Mouse (Mus musculus): Measurements from ENCODE around the gene Hnrnpm.
"Not testable (repeated sequence)": the region's sequence is repeated elsewhere in the genome, so short reads cannot be mapped to it uniquely, and the experiment has no call there.

Gene Hnrnpm

GRCm38 (mm10) chr17:33686760-33687159 lies at the start of gene Hnrnpm:
Gene Hnrnpm (minus strand): TSS chr17:33686860.
- no peak for DNase-seq (ENCODE audit: inconsistent ontology term)

DNA sequence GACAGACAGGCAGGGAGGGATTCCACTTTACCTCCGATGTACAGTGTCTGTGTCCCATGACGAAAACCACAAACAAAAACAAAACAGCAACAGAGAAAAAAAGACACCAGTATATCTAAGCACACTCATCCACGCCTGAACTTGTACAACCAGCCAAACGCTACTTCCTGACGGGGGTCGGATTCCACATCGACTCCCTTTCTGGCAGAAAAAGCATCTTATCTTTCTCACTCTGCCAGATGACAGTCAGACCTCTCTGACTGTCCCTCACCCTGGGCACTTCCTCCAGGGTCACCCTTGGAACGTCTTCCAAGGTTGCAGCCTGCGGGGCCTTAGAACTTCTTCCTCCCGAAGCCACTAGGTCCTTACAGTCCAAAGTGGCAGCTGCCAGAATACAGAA lies 46.9 kb upstream of the Hnrnpm start:
- DNase-seq (ENCODE audit: inconsistent ontology term) = not testable (repeated sequence)

DNA sequence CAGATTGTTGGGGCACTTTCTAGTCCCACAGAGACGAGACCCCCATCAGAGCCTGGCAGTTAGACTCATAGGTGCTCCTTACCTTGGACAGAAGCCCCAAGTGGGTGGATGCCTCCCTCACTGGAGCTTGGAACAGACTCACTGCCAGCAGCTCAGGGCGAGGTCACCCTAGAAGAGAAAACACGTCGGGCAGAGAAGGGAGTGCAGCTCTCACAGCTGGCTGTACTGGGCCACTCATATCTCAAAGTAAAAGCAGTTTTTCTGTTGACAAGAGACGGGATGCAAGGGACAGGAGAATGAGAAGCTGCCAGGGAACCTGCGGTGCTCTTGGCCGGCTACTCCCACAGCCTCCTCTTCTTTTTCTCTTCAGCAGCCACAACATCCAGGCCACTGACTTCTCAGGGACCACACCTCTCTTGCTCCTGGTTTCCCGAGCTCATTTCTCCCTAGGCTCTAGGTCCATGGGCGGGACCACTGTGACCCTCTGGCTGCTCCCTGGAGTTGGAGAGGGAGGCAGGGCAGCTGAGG lies 46.0 kb upstream of the Hnrnpm start:
- DNase-seq (ENCODE audit: inconsistent ontology term) = not testable (repeated sequence)

DNA sequence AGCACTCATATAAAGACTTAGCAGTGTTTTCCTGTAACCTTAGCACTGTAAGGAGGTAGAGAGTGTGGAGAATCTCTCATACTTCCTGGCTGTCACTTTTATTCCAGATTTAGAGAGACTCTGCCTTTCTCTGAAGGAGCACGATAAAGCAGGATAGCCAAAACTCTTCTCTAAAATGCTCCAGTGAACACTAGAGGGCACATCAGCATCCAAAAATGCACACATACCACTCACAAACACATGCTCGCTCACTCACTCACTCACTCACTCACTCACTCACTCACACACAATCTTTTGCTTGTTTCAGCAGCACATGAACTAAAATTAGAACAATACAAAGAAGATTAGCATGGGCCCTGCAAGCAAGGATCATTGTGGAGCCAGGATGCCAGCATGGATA lies 42.6 kb upstream of the Hnrnpm start:
- no peak for DNase-seq (ENCODE audit: inconsistent ontology term)

- no peak for DNase-seq (ENCODE audit: inconsistent ontology term)
These were observed 41.7 kb upstream of the Hnrnpm start for GRCm38 (mm10) chr17:33728396-33728795.

DNA sequence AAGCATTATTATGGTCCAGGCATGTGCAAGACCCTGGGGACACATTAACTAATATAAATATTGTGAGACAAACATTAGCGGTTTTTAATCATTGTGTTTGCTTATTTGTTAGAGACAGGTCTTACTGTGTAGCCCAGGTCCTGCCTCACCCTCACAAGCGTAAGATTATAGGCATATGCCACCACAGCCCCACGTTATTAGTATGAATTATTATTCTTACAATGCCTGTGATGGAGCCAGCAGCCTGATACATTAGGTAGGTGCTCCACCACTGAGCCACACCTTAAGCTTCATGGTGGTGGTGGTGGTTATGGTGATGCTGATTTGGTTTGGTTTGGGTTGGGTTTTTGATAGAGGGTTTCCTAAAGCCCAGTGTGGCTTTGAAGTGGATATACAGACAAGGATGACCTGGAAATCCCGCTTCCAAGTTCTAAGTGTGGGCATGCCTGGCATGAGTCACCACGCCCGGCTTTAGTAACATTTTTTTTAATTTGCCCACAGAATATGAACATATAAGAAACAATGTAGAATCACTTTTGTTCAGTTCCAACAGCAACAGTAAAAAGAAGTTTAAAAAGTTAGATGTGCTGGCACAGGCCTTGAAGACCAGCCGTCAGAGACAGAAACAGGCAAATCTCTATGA lies 33.2 kb upstream of the Hnrnpm start:
- DNase-seq (ENCODE audit: inconsistent ontology term) = no peak

- DNase-seq (ENCODE audit: inconsistent ontology term) = no peak
These were observed 32.5 kb upstream of the Hnrnpm start for GRCm38 (mm10) chr17:33718944-33719725.

DNA sequence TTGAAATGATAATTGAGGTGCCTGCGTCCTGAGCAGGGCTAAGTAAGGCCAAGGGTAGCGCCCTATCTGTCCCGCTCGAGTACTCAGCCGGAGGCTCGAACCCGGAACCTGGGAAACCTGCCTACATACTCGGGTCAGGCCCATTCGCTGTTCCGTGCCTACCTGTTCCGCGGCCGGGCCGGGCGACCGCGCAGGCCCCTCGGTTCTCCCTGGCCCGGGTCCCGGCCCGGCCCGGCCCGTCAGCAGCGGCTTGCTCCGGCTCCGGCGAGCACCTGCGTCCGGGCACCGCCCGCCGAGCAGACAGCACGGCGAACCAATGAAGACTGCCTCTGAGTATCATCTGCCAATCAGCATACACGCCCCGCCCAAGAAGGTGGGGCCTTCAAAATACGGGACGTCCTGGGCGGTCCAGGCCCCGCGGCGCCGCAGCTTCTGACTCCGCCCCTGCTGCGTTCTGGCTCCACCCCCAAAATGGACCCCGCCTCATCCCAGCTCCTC lies 31.8 kb upstream of the Hnrnpm start, which contains the start of gene March2:
Gene March2 (minus strand): TSS at position 287 of the 498 bp plus-strand sequence.
- peak; percentile 98 for DNase-seq (ENCODE audit: inconsistent ontology term)

DNA sequence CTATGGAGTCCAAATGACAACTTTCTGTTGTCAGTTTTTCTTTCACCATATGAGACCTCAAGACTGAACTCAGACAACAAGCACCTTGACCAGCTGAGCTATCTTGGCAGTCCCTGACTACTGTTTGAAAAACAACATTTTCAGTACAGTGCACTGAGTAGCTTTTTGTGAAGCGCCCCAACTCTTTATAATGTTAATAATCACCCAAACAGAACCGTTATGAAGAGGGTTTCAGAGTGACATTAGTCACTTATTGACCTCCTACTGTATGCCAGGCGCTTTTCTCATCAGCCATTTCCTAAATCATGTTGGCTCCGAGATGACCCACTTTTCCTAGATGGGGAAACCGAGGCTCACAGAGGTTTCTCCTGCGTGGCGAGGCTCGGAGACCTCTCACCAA lies 31.3 kb upstream of the Hnrnpm start:
- no peak for DNase-seq (ENCODE audit: inconsistent ontology term)

GRCm38 (mm10) chr17:33717246-33717645 lies 30.6 kb upstream of the Hnrnpm start:
- no peak for DNase-seq (ENCODE audit: inconsistent ontology term)

- DNase-seq (ENCODE audit: inconsistent ontology term) = no peak
These were observed 28.1 kb upstream of the Hnrnpm start for GRCm38 (mm10) chr17:33714779-33715178.

DNA sequence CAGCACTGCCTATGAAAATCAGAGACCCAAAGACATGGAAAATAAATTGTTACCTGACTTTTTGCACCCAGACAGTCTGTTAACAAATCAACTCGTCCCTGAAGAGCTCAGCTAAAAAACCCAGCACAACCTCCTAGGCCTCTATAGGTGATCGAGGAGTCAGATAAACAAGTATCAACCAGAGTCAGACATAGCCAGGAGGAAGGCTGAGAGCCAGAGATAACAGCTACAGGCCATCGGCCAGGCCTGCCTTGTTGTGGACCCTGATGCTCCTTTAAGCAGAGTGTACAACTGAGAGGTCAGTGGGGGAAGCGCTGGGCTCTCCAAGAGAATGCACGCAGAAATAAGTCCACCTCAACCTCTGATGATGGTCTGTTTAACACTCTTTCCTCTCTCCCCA lies 26.6 kb upstream of the Hnrnpm start:
- DNase-seq (ENCODE audit: inconsistent ontology term) = no peak

- DNase-seq (ENCODE audit: inconsistent ontology term) = no peak
These were observed 23.2 kb upstream of the Hnrnpm start for GRCm38 (mm10) chr17:33709834-33710233.

DNA sequence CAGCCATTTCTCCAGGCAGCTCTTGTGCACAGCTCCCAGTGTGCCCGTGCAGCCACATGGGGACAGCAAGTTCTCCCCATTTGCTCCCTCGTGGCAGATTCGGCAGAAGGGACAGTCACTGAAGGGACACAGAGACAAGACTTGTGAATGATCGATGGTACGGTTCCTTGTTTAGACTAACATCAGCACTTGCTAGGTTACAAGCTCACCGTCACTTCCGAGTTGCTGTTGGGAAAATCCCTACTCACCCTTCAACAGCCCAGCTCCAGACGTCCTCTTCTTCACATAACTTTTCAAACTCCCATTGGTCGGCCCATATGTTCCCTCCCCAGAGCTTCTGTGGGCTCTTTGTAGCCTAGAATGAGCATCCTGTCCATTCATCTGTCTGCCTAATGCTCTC lies 16.4 kb upstream of the Hnrnpm start:
- DNase-seq (ENCODE audit: inconsistent ontology term) = no peak

DNA sequence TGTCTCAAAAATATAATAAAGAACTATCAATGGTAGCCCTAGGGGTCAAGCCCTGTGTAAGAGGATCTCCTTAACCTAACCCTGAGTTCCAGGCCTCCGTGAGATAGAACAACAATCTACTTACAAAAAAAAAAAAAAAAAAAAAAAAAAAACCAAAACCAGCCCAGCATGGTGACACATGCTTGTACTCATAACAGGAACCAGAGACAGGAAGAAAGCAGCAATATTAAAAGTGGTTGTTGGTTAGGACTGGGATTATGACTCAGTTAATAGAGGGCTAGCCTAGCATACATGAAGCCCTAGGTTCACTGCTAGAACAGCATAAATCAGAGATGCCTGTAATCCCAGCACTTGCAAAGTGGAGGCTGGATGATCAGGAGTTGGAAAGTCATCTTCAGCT lies 15.5 kb upstream of the Hnrnpm start:
- DNase-seq (ENCODE audit: inconsistent ontology term) = no peak

- no peak for DNase-seq (ENCODE audit: inconsistent ontology term)
These were observed 8.8 kb upstream of the Hnrnpm start for GRCm38 (mm10) chr17:33695471-33695870.

DNA sequence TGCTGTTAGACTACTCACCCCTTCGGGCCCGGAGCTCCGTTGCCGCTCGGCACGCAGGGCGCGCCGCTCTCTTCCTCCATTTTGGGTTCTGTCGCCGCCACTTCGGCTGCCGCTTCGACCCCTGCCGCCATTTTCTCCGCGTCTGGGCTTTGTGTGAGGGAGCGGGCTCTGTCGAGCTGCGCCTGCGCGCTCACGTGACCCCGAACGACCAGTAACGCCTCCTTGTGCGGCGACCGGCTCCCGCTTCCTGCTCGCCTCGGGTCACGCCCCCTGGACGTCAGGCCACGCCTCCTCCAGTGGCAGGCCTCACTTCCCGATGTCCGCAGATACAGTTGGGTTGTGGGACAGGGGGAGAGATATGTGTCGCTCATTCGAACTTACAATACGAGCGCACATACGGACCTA lies 1.4 kb downstream of the Hnrnpm start:
- peak; percentile 96 for DNase-seq (ENCODE audit: inconsistent ontology term)

GRCm38 (mm10) chr17:33684671-33685231 lies 1.9 kb downstream of the Hnrnpm start:
- DNase-seq (ENCODE audit: inconsistent ontology term) = peak; percentile 73

DNA sequence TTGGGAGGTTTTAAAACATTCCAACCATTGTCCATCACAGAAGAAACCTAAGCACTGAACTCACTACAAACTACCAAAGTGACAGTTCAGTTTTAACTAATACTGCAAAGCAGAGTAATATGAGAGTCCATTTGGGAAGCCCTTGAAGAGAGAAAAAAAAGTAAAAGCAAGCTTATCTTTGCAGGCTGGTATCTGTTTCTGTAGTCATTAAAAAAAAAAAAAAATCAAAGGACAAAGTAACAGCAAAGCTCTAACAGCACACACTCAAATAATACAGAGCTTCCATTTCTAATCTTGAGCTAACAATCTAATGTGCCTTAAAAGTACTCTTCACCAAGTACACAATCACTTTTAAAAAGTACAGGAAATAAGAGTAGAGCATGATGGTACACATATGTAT lies 4.9 kb downstream of the Hnrnpm start:
- DNase-seq (ENCODE audit: inconsistent ontology term) = no peak

GRCm38 (mm10) chr17:33678771-33679170 lies 7.9 kb downstream of the Hnrnpm start:
- DNase-seq (ENCODE audit: inconsistent ontology term) = no peak

- DNase-seq (ENCODE audit: inconsistent ontology term) = no peak
These were observed 10.6 kb downstream of the Hnrnpm start for GRCm38 (mm10) chr17:33676086-33676485.

GRCm38 (mm10) chr17:33675452-33675851 lies 11.2 kb downstream of the Hnrnpm start:
- no peak for DNase-seq (ENCODE audit: inconsistent ontology term)

Measured in Muller cell, postnatal 12 days (primary cell).